In the genomic region with DNA sequence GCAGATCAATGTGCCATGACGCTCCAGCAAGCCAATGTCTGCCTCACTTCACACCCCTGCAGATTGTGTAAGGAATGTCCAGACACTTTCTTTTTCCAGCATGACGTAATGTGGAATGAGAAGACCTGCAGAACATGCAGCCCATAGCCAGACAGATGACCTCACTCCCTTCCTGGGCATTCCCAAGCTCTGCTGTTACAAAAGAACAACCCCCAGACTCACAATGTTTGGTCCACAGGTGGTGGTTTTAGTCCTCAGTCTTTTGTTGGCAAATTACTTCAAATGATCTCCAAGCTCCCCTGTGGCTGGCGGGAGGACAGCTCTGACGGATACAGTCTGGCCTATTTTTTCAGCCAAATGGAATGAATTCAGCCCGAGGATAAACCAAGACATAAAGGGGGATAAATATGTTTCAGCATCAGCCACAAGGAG, we compare ENCODE assay signal across 9 mouse cellular contexts.
DNase-seq lines count a peak whose midpoint lies in the region; ATAC-seq and TF ChIP-seq lines count a peak whose summit lies in the region.
"Had no signal": no experiment of that assay in that cellular context is flagged by ENCODE, and none has a peak within 500 bp of the region (broad histone marks: within the 10 kb centered on the region; RNA-seq: fewer than 3 reads in every experiment).

No protein-coding gene starts in this region.

- H3K9ac ChIP-seq in forebrain, embryonic 14.5 days (ENCODE audit: low read length): no peak overlapping the region

- no peak overlapping the region for H3K4me2 ChIP-seq in forebrain, embryonic 14.5 days (ENCODE audit: low read length)

- no peaks in the 10 kb centered on the region for H3K9me3 ChIP-seq in forebrain, embryonic 14.5 days (replicated peaks; ENCODE audit: control insufficient read depth, low read length)

- no peaks in the 10 kb centered on the region for H3K27me3 ChIP-seq in cerebellum, adult 2 months (ENCODE audit: control insufficient read depth, insufficient read depth, low read length)
- no peaks in the 10 kb centered on the region for H3K27me3 ChIP-seq in forebrain, embryonic 14.5 days (replicated peaks; ENCODE audit: control insufficient read depth, insufficient read depth, low read length)
- H3K27me3 ChIP-seq: Patski had no signal

- peaks cover 11% of the 10 kb centered on the region; the same call in 1 of the 2 replicates for H3K4me1 ChIP-seq in cerebellum, adult 2 months (ENCODE audit: control insufficient read depth, insufficient read depth, low read length)
- peaks cover 5% of the 10 kb centered on the region; the same call in 1 of the 2 replicates for H3K4me1 ChIP-seq in forebrain, embryonic 14.5 days (ENCODE audit: control insufficient read depth, insufficient read depth, low read length)

- 5% methylated on average over 5 of the region's 5 CpGs for WGBS in cerebellum, adult 2 months
- 29% methylated on average over 5 of the region's 5 CpGs for WGBS in forebrain, embryonic 14.5 days

- no peaks in the 10 kb centered on the region for H3K36me3 ChIP-seq in forebrain, embryonic 14.5 days (ENCODE audit: control insufficient read depth, insufficient read depth, low read length)

- ATAC-seq in forebrain, embryonic 14.5 days: peak; percentile 56
- ATAC-seq in monocyte, adult 5-6 weeks (replicated peaks; ENCODE audit: insufficient number of reproducible peaks, low FRiP score, low TSS enrichment, poor library complexity, severe bottlenecking): no peak
- no peak for ATAC-seq in megakaryocyte-erythroid progenitor cell, adult 5-6 weeks (replicated peaks; ENCODE audit: low FRiP score, low TSS enrichment, poor library complexity, severe bottlenecking)
- ATAC-seq: Patski had no signal

- TF ChIP-seq POLR2A in cerebellum, adult 2 months (IDR thresholded peaks at IDR 0.05; ENCODE audit: borderline replicate concordance, insufficient read depth, low read length): no peak

- no peak overlapping the region for H3K27ac ChIP-seq in cerebellum, adult 2 months (ENCODE audit: insufficient read depth, low read length)
- H3K27ac ChIP-seq in forebrain, embryonic 14.5 days (ENCODE audit: low read depth, low read length): no peak overlapping the region

- intact Hi-C loops in left cerebral cortex, postnatal 4 days (cut with DNase I): no loop called here

- no peak for TF ChIP-seq CTCF in cerebellum, adult 2 months (IDR thresholded peaks at IDR 0.05; ENCODE audit: borderline replicate concordance, insufficient read depth, low read depth, low read length)

- DNase-seq in left cerebral cortex, postnatal 4 days: peak; percentile 61
- DNase-seq in left cerebral cortex, adult 8-10 months (ENCODE audit: low spot score in 2 of 2): no peak
- peak; percentile 78 to 85 for DNase-seq in cerebellum, adult 2 months
- DNase-seq in forebrain, embryonic 14.5 days (ENCODE audit: low spot score): peak; percentile 68
- peak; percentile 7 for DNase-seq in lung, postnatal 14 days
- DNase-seq: thymus, adult 18-20 months had no signal

- H3K4me3 ChIP-seq in cerebellum, adult 2 months (replicated peaks; ENCODE audit: insufficient read depth, low read depth, low read length): no peak overlapping the region
- no peak overlapping the region for H3K4me3 ChIP-seq in forebrain, embryonic 14.5 days (ENCODE audit: low read depth, low read length)

Comparison
In these comparisons a context has a peak if more than half of its experiments do, and no peak if none do; other contexts are left out.
1. DNase-seq: peak in left cerebral cortex, postnatal 4 days (single experiment), cerebellum, adult 2 months (2 of 2), forebrain, embryonic 14.5 days (single experiment) and lung, postnatal 14 days (single experiment); none in left cerebral cortex, adult 8-10 months (0 of 2).